Mouse (Mus musculus): ENCODE measurements around the gene Eef2kmt. TPM values are rescaled to one million over a fixed set of nuclear protein-coding genes. Genes with fewer than 3 reads are reported as not detected.
"Not testable (repeated sequence)": the region's sequence is repeated elsewhere in the genome, so short reads cannot be mapped to it uniquely, and the experiment has no call there.

Gene Eef2kmt
- 10 to 100 TPM; 19.4 to 20.8 TPM for total RNA-seq (2021)
- long read RNA-seq, experiment 1, transcript Eef2kmt-201 (8 exons, 2,170 nt) = major isoform, 11 of 16 reads
- long read RNA-seq, experiment 1, partial matches to known transcripts = 1 of 16 reads
- long read RNA-seq, experiment 1, other reads (novel, unspliced or antisense) = 3 of 16 reads
- long read RNA-seq, experiment 2, transcript Eef2kmt-201 (8 exons, 2,170 nt) = major isoform, 42 of 56 reads
- long read RNA-seq, experiment 2, partial matches to known transcripts = 3 of 56 reads
- long read RNA-seq, experiment 2, other reads (novel, unspliced or antisense) = 7 of 56 reads

DNA sequence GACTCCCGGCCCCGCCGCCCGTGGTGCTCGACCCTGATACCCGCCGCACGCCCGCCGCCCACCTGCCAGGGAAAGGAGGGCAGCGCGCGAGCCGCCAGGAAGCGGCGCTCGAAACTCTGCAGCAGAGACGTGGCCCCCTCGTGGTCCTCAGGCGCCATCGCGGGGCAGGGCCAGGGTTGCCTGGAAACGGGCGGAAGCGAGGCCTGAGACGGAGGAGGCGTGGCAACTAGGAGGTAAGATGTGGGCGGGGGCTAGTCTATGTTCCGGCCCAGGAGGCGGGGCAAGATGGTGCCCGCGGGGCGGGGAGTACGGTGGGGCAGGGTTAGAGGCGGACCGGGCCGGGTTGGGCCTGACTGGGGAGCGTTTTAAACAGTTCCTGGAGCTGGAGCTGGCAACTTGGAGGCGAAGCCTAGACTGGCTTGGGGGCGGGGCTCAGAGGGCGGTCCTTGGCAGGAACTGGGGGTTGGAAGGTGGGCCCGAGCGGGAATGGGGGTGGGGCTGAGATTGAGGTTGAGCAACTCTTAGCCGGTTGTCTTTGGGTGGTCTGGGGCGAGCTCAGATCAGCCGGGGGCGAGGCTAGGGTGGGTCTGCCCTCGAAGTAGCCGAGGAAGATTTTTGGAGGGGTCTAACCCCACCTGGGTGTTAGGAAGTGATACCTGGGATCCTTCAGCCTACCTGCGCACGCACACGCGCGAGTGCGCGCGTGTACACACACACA is at the start of gene Eef2kmt:
Gene Eef2kmt (minus strand): TSS at position 205 of the 718 bp plus-strand sequence.
- peak; percentile 95 to 96 for DNase-seq (ENCODE audit: low spot score in 2 of 2)

DNA sequence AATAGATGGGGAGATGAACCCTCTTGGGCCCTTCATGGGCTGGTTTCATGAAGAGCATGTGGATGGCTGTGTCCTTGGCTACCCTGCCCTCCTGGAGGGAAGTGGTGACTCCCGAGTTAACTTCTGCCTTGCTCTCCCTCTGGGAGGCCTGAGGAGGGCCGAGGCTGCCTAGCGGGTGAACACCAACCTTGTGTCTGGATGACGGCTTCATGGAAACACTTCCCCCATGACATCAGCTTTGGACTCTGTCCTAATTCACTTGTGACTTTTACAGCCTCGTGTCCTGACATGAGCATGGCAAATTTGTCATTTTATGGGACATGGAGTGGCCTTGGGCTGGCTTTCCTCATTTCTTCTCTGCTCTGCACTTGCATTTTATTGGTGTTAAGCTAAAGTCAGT is 39.5 kb upstream of the Eef2kmt start:
- DNase-seq (ENCODE audit: low spot score in 2 of 2) = peak; percentile 19

GRCm38 (mm10) chr16:5285376-5285775 is 29.6 kb upstream of the Eef2kmt start:
- no peak for DNase-seq (ENCODE audit: low spot score in 2 of 2)

- no peak for DNase-seq (ENCODE audit: low spot score in 2 of 2)
Observed at GRCm38 (mm10) chr16:5282686-5283085, 26.9 kb upstream of the Eef2kmt start.

GRCm38 (mm10) chr16:5279571-5280222 is 23.9 kb upstream of the Eef2kmt start:
- DNase-seq (ENCODE audit: low spot score in 2 of 2) = no peak

GRCm38 (mm10) chr16:5272371-5272770 is 16.6 kb upstream of the Eef2kmt start:
- DNase-seq (ENCODE audit: low spot score in 2 of 2) = no peak

DNA sequence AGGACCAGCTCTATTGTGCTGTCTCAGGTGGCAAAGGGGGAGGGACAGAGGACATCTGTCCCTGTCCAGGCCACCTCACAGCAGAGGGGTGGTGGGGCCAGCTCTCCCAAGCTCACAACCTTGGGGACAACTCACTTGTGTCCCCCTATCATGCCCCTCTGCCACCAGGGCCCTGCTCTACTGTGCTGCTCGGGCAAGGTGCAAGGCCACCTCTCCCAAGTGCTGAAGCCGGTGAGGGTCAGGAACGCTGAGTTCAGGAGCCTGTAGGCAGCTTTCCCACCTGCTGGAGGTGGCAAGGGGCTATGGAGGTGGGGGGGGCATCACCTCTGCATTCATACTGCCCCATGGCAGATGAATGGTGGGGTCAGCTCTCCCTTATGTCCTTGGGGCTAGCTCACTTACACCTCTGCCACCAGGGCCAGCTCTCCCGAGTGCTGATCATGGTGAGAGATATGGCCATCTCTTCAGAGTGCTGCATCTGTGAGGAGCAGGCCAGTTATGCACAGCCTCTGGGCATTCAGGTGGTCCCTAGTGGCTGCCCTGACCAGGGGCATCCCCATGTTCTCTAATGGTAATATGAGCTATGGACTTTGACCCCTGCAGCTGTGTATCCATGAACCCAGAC is 15.7 kb upstream of the Eef2kmt start:
- no peak for DNase-seq (ENCODE audit: low spot score in 2 of 2)

GRCm38 (mm10) chr16:5263926-5264325 is 8.1 kb upstream of the Eef2kmt start:
- DNase-seq (ENCODE audit: low spot score in 2 of 2) = no peak

DNA sequence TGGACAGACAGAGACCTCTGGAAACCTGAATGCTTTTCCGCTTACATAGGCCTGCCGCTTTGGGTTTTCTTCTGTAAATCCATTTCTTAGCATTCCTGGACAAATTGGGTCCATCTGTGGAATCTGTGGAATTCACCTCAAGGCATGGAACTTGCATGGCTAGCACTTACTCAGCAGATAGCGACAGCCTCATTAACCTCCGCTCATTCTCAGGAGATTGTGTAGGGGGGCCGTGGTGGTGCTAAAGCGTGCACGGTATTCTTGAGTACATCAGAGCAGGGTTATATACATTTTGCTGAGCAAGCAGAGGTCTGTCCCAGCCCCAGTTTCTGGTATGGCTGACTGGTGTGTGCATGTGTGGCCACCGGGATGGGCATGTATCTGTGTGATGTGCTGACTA is 7.4 kb upstream of the Eef2kmt start:
- DNase-seq (ENCODE audit: low spot score in 2 of 2) = no peak

DNA sequence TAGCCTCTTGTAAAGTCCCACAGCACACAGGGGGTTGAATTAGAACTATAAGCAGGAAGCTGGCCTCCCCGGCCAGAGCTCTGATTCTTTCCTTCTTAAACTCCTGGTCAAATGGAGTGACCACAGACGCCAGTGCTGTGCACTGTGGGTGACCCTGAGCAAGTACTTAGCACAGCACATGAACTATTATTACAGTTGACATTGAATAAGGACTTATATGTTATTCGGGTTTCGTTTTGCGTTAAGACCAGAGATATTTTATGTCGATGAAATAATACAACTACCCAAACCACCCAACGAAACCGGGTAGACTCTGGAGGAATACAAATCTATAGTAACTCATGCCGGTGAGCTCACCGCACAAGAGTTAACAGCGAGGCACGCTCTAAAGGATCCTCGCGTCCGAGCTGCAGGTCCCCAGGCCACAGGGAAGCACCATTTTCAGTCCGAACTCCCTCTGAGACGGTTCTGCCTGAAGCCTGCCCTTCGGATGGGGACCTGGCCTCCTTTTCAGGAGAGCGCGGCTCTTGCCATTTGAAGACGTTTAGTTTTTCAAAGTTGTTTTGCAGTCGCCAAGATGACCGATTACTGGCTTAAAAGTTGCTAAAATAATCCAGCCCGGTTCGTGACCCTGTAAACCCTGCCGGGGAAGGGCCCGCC is 572 bp downstream of the Eef2kmt start:
- peak in 1 of 2 experiments; percentile 26 for DNase-seq (ENCODE audit: low spot score in 2 of 2)

DNA sequence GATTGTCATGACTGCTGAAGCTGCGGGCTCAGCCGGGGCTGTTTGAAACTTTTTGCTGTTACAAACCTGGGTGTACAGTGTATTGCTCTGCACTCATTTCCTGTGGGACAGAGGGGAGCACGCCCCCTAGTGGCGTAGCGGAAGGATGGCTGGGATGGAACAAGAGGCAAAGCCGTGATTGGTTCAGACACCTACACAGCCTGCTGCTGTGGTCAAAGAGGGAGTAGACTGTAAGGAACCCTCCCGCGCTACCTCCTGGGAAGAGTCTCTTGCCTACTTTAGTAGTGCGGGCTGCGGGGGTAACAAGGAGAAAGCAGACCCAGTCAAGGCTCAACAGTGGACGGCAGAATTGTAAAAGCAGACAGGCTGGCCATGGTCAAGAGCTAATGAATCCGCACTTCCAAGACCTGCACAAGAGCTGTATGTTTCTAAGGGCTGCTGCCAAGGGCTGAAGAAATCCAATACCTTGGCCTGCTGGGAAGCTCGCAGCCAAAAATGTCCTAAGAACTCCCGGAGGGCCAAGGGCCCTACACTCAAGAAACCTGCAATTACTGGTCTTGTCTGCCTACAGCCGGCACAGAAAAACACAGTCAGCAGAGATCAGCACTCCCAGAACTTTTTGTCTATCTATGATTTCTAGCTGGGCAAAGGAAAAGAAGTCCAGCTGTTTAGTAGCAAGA is 1.3 kb downstream of the Eef2kmt start:
- peak; percentile 76 to 81 for DNase-seq (ENCODE audit: low spot score in 2 of 2)

- no peak for DNase-seq (ENCODE audit: low spot score in 2 of 2)
Observed at GRCm38 (mm10) chr16:5252260-5252659, 3.5 kb downstream of the Eef2kmt start.

DNA sequence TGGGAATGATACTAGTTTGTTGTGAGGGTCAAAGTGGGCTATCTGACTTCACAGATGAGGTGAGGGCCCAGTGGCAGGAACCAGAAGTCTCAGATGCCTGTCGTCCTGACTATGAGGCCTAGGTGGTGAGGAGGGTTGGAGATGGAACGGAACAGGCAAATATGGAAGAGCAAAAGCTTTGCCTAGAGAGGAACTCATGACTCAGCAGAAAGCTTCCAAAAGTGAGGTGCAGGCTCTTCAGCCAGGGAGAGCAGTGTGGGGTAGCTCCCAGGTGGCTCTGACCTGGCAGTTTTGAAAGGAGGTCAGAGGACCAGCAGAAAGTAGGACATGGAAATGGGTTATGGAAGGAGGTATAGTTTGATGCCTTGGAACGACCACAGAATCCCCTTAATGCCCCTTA is 4.9 kb downstream of the Eef2kmt start:
- no peak for DNase-seq (ENCODE audit: low spot score in 2 of 2)

- peak; percentile 70 to 73 for DNase-seq (ENCODE audit: low spot score in 2 of 2)
Observed at GRCm38 (mm10) chr16:5244411-5244810, 11.4 kb downstream of the Eef2kmt start.

- no peak for DNase-seq (ENCODE audit: low spot score in 2 of 2)
Observed at GRCm38 (mm10) chr16:5242882-5243281, 12.9 kb downstream of the Eef2kmt start.

GRCm38 (mm10) chr16:5242355-5242754 is 13.4 kb downstream of the Eef2kmt start:
- no peak for DNase-seq (ENCODE audit: low spot score in 2 of 2)

DNA sequence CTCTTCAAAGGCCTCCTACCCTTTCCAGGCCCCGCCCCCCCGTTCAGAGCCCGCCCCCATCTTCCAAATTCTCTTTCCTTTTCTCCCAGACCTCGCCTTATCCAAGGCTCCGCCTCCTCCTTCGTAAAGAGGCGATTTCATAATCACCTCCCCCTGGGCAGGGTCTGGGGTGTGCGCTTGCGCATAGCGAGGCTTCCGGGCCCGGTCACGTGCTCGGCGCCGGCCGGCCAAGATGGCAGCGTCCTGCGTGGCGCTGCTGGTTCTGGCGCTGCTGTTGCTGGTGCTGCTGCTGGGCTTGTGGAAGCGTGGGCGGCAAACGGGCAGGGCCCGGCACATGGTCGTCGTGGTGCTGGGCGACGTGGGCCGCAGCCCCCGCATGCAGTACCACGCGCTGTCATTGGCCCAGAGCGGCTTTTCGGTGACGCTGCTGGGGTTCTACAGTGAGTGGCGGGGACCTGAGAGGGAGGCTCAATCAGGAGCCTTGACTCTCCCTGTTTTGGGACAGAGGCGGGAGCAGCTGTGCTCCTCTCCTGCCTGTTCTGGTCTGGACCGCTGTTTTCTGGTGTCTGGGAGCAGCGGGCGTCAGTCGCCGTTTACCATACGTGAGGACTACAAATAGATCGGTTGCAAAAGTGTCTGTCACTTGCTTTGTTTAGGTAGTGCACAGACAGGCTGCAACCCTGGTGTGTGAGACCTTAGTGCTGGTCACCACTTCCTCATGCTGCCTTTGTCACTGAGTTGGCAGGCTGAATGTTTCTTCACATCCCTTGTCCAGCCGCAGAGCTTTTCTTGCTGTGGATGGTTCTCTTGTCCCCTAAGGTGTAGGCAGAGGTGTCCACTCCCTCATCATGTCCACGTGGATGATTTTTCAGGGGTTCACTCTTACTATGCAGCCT is 22.1 kb downstream of the Eef2kmt start, which contains the start of gene Alg1:
Gene Alg1 (plus strand): TSS at position 204 of the 896 bp plus-strand sequence.
- peak; percentile 88 to 93 for DNase-seq (ENCODE audit: low spot score in 2 of 2)

- no peak for DNase-seq (ENCODE audit: low spot score in 2 of 2)
Observed at GRCm38 (mm10) chr16:5232982-5233381, 22.8 kb downstream of the Eef2kmt start.

GRCm38 (mm10) chr16:5228103-5228502 is 27.7 kb downstream of the Eef2kmt start:
- DNase-seq (ENCODE audit: low spot score in 2 of 2) = not testable (repeated sequence)
